Mouse (Mus musculus) cortical plate, adult 2 months (tissue): ENCODE results near the gene Ralgds. TPM values are rescaled to one million over a fixed set of nuclear protein-coding genes. Genes with fewer than 3 reads are reported as not detected.

ENCODE experiments used
- H3K27ac ChIP-seq: fragments of 200-500 bp; 2 replicates; pipeline ENCODE4 v1.5.1; 2012; ENCODE audit warnings: low read length, control low read depth, inconsistent platforms; ENCODE audit not compliant: insufficient read depth
- H3K4me1 ChIP-seq: fragments of 200-500 bp; 2 replicates; pipeline ENCODE4 v1.6.1; 2011; ENCODE audit warnings: low read length; ENCODE audit not compliant: control insufficient read depth, insufficient read depth
- H3K4me3 ChIP-seq: fragments of 200-500 bp; 2 replicates; pipeline ENCODE4 v1.5.1; 2011; ENCODE audit warnings: mild to moderate bottlenecking, low read length, control low read depth; ENCODE audit not compliant: insufficient read depth
- CTCF ChIP-seq: fragments of 200-500 bp; IDR thresholded peaks from 2 replicates; pipeline ENCODE4 v1.5.1; 2011; ENCODE audit warnings: mild to moderate bottlenecking, control low read depth, low read length; ENCODE audit not compliant: insufficient read depth; ENCODE audit errors: extremely low read depth
- POLR2A ChIP-seq: fragments of 200-500 bp; IDR thresholded peaks from 2 replicates; pipeline ENCODE4 v1.6.1; 2011; ENCODE audit warnings: mild to moderate bottlenecking, low read length, control low read depth; ENCODE audit not compliant: insufficient read depth; ENCODE audit errors: extremely low read depth
- polyA plus RNA-seq: library from polyadenylated mRNA; depleted of rRNA; stranded (reverse); fragments of >200 nt; gene quantifications from 2 replicates; pipeline ENCODE4 v1.2.3, GENCODE M21; 2012

Ralgds gene
- polyA plus RNA-seq, 1 experiment = 107 TPM

- Histone ChIP-seq H3K4me3 (peak overlapping the region; percentile 91), H3K27ac (peak overlapping the region; percentile 93), H3K4me1 (peaks cover 21% of the 10 kb centered on the region)
- TF ChIP-seq CTCF (no peak), POLR2A (peak; percentile 51)
Measured at GRCm38 (mm10) chr2:28532938-28533771, 20.2 kb downstream of the Ralgds start.

DNA sequence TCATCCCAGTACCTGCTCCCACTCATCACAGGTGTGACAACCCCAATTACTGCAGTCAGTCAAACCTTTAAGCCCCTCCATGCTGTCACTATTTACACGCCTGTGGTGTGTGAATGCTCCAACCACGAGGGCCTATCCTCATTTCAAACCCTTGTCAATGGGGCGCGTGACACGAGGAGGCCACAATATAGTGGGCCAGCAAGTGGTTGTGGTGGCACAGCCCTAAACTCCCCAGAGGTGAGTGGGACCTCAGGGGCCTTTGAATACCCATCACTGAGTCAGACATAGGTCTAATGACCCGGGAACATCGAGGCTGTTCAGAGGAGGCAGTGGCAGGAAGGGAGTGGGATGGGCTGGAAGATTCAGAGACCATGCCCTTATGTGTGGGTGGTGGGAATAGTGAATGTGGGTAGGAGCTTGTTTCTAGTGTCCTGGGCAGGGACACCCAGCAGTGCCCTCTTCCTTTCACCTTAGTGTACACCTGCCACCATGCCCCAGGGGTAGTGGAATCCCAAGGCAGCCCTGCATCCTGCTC lies 21.0 kb downstream of the Ralgds start:
- H3K4me3 ChIP-seq = peak overlapping the region; percentile 91
- no peak for TF ChIP-seq CTCF
- no peak for TF ChIP-seq POLR2A
- peak overlapping the region; percentile 93 for H3K27ac ChIP-seq
- peaks cover 26% of the 10 kb centered on the region for H3K4me1 ChIP-seq

GRCm38 (mm10) chr2:28534436-28535262 lies 21.7 kb downstream of the Ralgds start:
- TF ChIP-seq CTCF = no peak
- no peak for TF ChIP-seq POLR2A
- Histone ChIP-seq H3K4me1 (peaks cover 31% of the 10 kb centered on the region), H3K27ac (peak overlapping the region; percentile 93), H3K4me3 (peak overlapping the region; percentile 91)

- H3K4me1 ChIP-seq = peaks cover 32% of the 10 kb centered on the region
- no peak for TF ChIP-seq POLR2A
- no peak for TF ChIP-seq CTCF
- peak overlapping the region; percentile 91 for H3K4me3 ChIP-seq
- peak overlapping the region; percentile 93 for H3K27ac ChIP-seq
Measured at GRCm38 (mm10) chr2:28535263-28535540, 22.3 kb downstream of the Ralgds start.

- Histone ChIP-seq H3K4me3 (peak overlapping the region; percentile 91), H3K4me1 (peaks cover 31% of the 10 kb centered on the region), H3K27ac (peak overlapping the region; percentile 93)
- TF ChIP-seq POLR2A = no peak
- TF ChIP-seq CTCF = no peak
Measured at GRCm38 (mm10) chr2:28535650-28536049, 22.7 kb downstream of the Ralgds start.

- Histone ChIP-seq H3K27ac (peak overlapping the region; percentile 60), H3K4me3 (peak overlapping the region; percentile 91; the same call in 1 of the 2 replicates), H3K4me1 (peaks cover 31% of the 10 kb centered on the region)
- TF ChIP-seq CTCF (no peak), POLR2A (no peak)
Measured at GRCm38 (mm10) chr2:28536166-28536565, 23.2 kb downstream of the Ralgds start.

DNA sequence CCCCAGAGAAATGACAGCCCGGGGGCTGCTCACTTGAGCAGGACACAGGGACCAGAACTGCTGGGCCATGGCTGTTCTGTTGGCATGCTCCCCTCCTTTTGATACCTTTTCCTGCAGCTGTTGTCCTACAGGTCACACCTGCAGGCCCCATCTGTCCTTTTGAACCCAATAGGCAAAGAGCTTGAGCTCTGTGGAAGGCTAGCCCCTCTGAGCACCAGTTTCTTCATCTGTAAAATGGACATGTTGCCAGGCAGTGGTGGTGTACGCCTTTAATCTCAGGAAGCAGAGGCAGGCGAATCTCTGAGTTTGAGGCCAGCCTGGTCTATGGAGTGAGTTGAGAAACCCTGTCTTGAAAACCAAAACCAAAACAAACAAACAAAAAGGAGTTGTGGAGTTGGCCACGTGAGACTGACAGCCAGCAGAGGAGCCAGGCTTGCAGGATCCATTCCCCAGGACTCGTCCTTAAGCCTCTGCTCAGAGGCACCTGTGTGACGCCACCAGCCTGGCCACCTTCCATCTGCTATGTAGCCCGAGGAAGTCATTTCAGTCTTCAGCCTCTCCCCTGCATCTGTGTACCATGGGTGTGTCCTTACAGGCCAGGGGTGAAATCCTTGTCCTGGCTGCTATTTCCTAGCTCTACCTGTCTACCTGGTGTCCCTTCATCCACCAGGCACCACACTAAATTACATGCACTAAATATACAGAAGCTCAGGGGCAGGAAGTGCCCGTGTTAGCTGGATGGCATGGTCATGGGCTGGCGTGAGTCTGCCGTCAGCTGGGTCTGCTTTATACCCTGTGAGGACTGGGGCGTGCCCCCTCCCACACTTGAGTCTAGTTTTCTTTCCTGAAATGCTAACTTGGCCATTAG lies 24.1 kb downstream of the Ralgds start:
- Histone ChIP-seq H3K4me3 (no peak overlapping the region), H3K4me1 (peaks cover 31% of the 10 kb centered on the region), H3K27ac (peak overlapping the region; percentile 60; the same call in 1 of the 2 replicates)
- TF ChIP-seq CTCF (no peak), POLR2A (no peak)

GRCm38 (mm10) chr2:28537634-28537920 lies 24.7 kb downstream of the Ralgds start:
- H3K4me1 ChIP-seq = peaks cover 31% of the 10 kb centered on the region
- H3K4me3 ChIP-seq = no peak overlapping the region
- peak overlapping the region; percentile 35; the same call in 1 of the 2 replicates for H3K27ac ChIP-seq
- TF ChIP-seq CTCF (no peak), POLR2A (no peak)

- 0 out of 2 replicates have a peak overlapping the region, but pooled peaks have one; percentile 44 for H3K27ac ChIP-seq
- peaks cover 28% of the 10 kb centered on the region for H3K4me1 ChIP-seq
- no peak overlapping the region for H3K4me3 ChIP-seq
- TF ChIP-seq POLR2A (no peak), CTCF (no peak)
Measured at GRCm38 (mm10) chr2:28537995-28538816, 25.3 kb downstream of the Ralgds start.
